Mouse (Mus musculus): ENCODE measurements around the gene Pus1. TPM values are rescaled to one million over a fixed set of nuclear protein-coding genes. Genes with fewer than 3 reads are reported as not detected.
"Not testable (repeated sequence)": the region's sequence is repeated elsewhere in the genome, so short reads cannot be mapped to it uniquely, and the experiment has no call there.

Gene Pus1
- polyA plus RNA-seq, 1 experiment from 2014 or later: 35.5 TPM

GRCm38 (mm10) chr5:110780761-110781528 lies 486 bp upstream of the Pus1 start:
- Histone ChIP-seq H3K4me2 (peak overlapping the region; percentile 93), H3K27me3 (no peaks in the 10 kb centered on the region), H3K4me3 (replicated peaks) (peak overlapping the region; percentile 89), H3K9me3 (no peaks in the 10 kb centered on the region), H3K4me1 (replicated peaks) (peaks cover 26% of the 10 kb centered on the region), H3K27ac (peak overlapping the region; percentile 53), H3K9ac (replicated peaks) (peak overlapping the region; percentile 86), H3K36me3 (peaks cover 43% of the 10 kb centered on the region)
- peak; percentile 64 for ATAC-seq (ENCODE audit: insufficient number of reproducible peaks, insufficient read depth, low FRiP score, low TSS enrichment, low read depth)
- WGBS: 52% methylated on average over 10 of the region's 10 CpGs

GRCm38 (mm10) chr5:110779276-110779997 lies 1.0 kb downstream of the Pus1 start:
- no peaks in the 10 kb centered on the region for H3K27me3 ChIP-seq
- 18% methylated on average over 15 of the region's 15 CpGs for WGBS
- ATAC-seq (ENCODE audit: insufficient number of reproducible peaks, insufficient read depth, low FRiP score, low TSS enrichment, low read depth): no peak
- peak overlapping the region; percentile 93 for H3K4me2 ChIP-seq
- H3K36me3 ChIP-seq: peaks cover 47% of the 10 kb centered on the region
- H3K4me3 ChIP-seq (replicated peaks): peak overlapping the region; percentile 89
- no peaks in the 10 kb centered on the region for H3K9me3 ChIP-seq
- no peak overlapping the region for H3K27ac ChIP-seq
- H3K9ac ChIP-seq (replicated peaks): peak overlapping the region; percentile 86
- H3K4me1 ChIP-seq (replicated peaks): peaks cover 26% of the 10 kb centered on the region

GRCm38 (mm10) chr5:110778263-110778662 lies 2.2 kb downstream of the Pus1 start:
- Histone ChIP-seq H3K4me1 (replicated peaks) (peaks cover 26% of the 10 kb centered on the region), H3K27me3 (no peaks in the 10 kb centered on the region), H3K36me3 (peaks cover 57% of the 10 kb centered on the region), H3K4me3 (replicated peaks) (no peak overlapping the region), H3K9ac (replicated peaks) (no peak overlapping the region), H3K9me3 (no peaks in the 10 kb centered on the region), H3K27ac (no peak overlapping the region), H3K4me2 (no peak overlapping the region)
- WGBS: 89% methylated on average over 12 of the region's 12 CpGs
- ATAC-seq (ENCODE audit: insufficient number of reproducible peaks, insufficient read depth, low FRiP score, low TSS enrichment, low read depth): no peak

- 91% methylated on average over 2 of the region's 2 CpGs for WGBS
- Histone ChIP-seq H3K27ac (no peak overlapping the region), H3K27me3 (no peaks in the 10 kb centered on the region), H3K9me3 (no peaks in the 10 kb centered on the region), H3K4me1 (replicated peaks) (peaks cover 26% of the 10 kb centered on the region), H3K4me2 (no peak overlapping the region), H3K9ac (replicated peaks) (no peak overlapping the region), H3K4me3 (replicated peaks) (no peak overlapping the region), H3K36me3 (peaks cover 63% of the 10 kb centered on the region)
- ATAC-seq (ENCODE audit: insufficient number of reproducible peaks, insufficient read depth, low FRiP score, low TSS enrichment, low read depth): no peak
Measured at GRCm38 (mm10) chr5:110776141-110776540, 4.3 kb downstream of the Pus1 start.

GRCm38 (mm10) chr5:110774511-110774910 lies 5.9 kb downstream of the Pus1 start:
- ATAC-seq (ENCODE audit: insufficient number of reproducible peaks, insufficient read depth, low FRiP score, low TSS enrichment, low read depth): no peak
- H3K36me3 ChIP-seq: peaks cover 63% of the 10 kb centered on the region
- 97% methylated on average over 11 of the region's 11 CpGs for WGBS

GRCm38 (mm10) chr5:110772945-110773344 lies 7.5 kb downstream of the Pus1 start:
- H3K4me2 ChIP-seq; H3K4me3 ChIP-seq (replicated peaks); H3K9ac ChIP-seq (replicated peaks); H3K27ac ChIP-seq; H3K9me3 ChIP-seq; ATAC-seq (ENCODE audit: insufficient number of reproducible peaks, insufficient read depth, low FRiP score, low TSS enrichment, low read depth); H3K27me3 ChIP-seq: not testable (repeated sequence)
- Histone ChIP-seq H3K4me1 (replicated peaks) (peaks cover 13% of the 10 kb centered on the region), H3K36me3 (peaks cover 53% of the 10 kb centered on the region)
- WGBS: 92% methylated on average over 10 of the region's 10 CpGs

More at GRCm38 (mm10) chr5:110774511-110774910, 5.9 kb downstream of the Pus1 start:
- Histone ChIP-seq H3K27me3 (no peaks in the 10 kb centered on the region), H3K4me3 (replicated peaks) (no peak overlapping the region), H3K9ac (replicated peaks) (no peak overlapping the region), H3K4me1 (replicated peaks) (peaks cover 15% of the 10 kb centered on the region), H3K4me2 (no peak overlapping the region), H3K9me3 (no peaks in the 10 kb centered on the region), H3K27ac (no peak overlapping the region)

- Histone ChIP-seq H3K9ac (replicated peaks) (peak within 1 kb of the TSS; percentile 90), H3K27ac (peak within 1 kb of the TSS; percentile 97), H3K27me3 (no peaks in the 10 kb centered on the region), H3K4me3 (replicated peaks) (peak within 1 kb of the TSS; percentile 89), H3K4me1 (replicated peaks) (peaks cover 13% of the 10 kb centered on the region), H3K4me2 (peak within 1 kb of the TSS; percentile 70), H3K36me3 (peaks cover 30% of the 10 kb centered on the region), H3K9me3 (no peaks in the 10 kb centered on the region)
- ATAC-seq (ENCODE audit: insufficient number of reproducible peaks, insufficient read depth, low FRiP score, low TSS enrichment, low read depth): peak; percentile 98
- WGBS: under 1% methylated on average over 83 of the region's 83 CpGs
Measured at GRCm38 (mm10) chr5:110770448-110771158, 9.9 kb downstream of the Pus1 start, which contains the start of gene Ep400. Gene Ep400, minus strand, starts transcription at chr5:110770717.

GRCm38 (mm10) chr5:110770031-110770445 lies 10.4 kb downstream of the Pus1 start:
- peaks cover 13% of the 10 kb centered on the region for H3K4me1 ChIP-seq (replicated peaks)
- peak overlapping the region; percentile 90 for H3K9ac ChIP-seq (replicated peaks)
- peaks cover 24% of the 10 kb centered on the region for H3K36me3 ChIP-seq
- 0% methylated on average over 36 of the region's 58 CpGs for WGBS
- ATAC-seq (ENCODE audit: insufficient number of reproducible peaks, insufficient read depth, low FRiP score, low TSS enrichment, low read depth): peak; percentile 45; the same call in 1 of the 2 replicates
- H3K27ac ChIP-seq: peak overlapping the region; percentile 97
- no peaks in the 10 kb centered on the region for H3K9me3 ChIP-seq
- H3K4me3 ChIP-seq (replicated peaks): peak overlapping the region; percentile 89
- peak overlapping the region; percentile 70 for H3K4me2 ChIP-seq
- no peaks in the 10 kb centered on the region for H3K27me3 ChIP-seq

GRCm38 (mm10) chr5:110769272-110769671 lies 11.2 kb downstream of the Pus1 start:
- 66% methylated on average over 4 of the region's 4 CpGs for WGBS
- ATAC-seq (ENCODE audit: insufficient number of reproducible peaks, insufficient read depth, low FRiP score, low TSS enrichment, low read depth): no peak

GRCm38 (mm10) chr5:110763890-110764289 lies 16.6 kb downstream of the Pus1 start:
- WGBS: 93% methylated on average over 8 of the region's 8 CpGs

More at GRCm38 (mm10) chr5:110769272-110769671, 11.2 kb downstream of the Pus1 start:
- Histone ChIP-seq H3K36me3 (peaks cover 17% of the 10 kb centered on the region), H3K27me3 (no peaks in the 10 kb centered on the region), H3K9ac (replicated peaks) (peak overlapping the region; percentile 90), H3K27ac (no peak overlapping the region), H3K9me3 (no peaks in the 10 kb centered on the region), H3K4me1 (replicated peaks) (peaks cover 13% of the 10 kb centered on the region), H3K4me3 (replicated peaks) (peak overlapping the region; percentile 89), H3K4me2 (peak overlapping the region; percentile 70)

GRCm38 (mm10) chr5:110745021-110745420 lies 35.4 kb downstream of the Pus1 start:
- Histone ChIP-seq H3K4me1 (replicated peaks) (no peaks in the 10 kb centered on the region), H3K9ac (replicated peaks) (no peak overlapping the region), H3K27ac (no peak overlapping the region), H3K4me2 (no peak overlapping the region), H3K9me3 (no peaks in the 10 kb centered on the region), H3K27me3 (no peaks in the 10 kb centered on the region), H3K36me3 (peaks cover 25% of the 10 kb centered on the region), H3K4me3 (replicated peaks) (no peak overlapping the region)
- 84% methylated on average over 1 of the region's 1 CpGs for WGBS
- no peak for ATAC-seq (ENCODE audit: insufficient number of reproducible peaks, insufficient read depth, low FRiP score, low TSS enrichment, low read depth)

More at GRCm38 (mm10) chr5:110763890-110764289, 16.6 kb downstream of the Pus1 start:
- Histone ChIP-seq H3K36me3 (peaks cover 4% of the 10 kb centered on the region; the same call in 1 of the 2 replicates), H3K4me3 (replicated peaks) (no peak overlapping the region), H3K9ac (replicated peaks) (no peak overlapping the region), H3K9me3 (no peaks in the 10 kb centered on the region), H3K27ac (no peak overlapping the region), H3K4me2 (no peak overlapping the region), H3K27me3 (no peaks in the 10 kb centered on the region), H3K4me1 (replicated peaks) (peaks cover 6% of the 10 kb centered on the region)
- no peak for ATAC-seq (ENCODE audit: insufficient number of reproducible peaks, insufficient read depth, low FRiP score, low TSS enrichment, low read depth)
